Comparison of ENCODE assay signal across 11 mouse cellular contexts in the genomic region with DNA sequence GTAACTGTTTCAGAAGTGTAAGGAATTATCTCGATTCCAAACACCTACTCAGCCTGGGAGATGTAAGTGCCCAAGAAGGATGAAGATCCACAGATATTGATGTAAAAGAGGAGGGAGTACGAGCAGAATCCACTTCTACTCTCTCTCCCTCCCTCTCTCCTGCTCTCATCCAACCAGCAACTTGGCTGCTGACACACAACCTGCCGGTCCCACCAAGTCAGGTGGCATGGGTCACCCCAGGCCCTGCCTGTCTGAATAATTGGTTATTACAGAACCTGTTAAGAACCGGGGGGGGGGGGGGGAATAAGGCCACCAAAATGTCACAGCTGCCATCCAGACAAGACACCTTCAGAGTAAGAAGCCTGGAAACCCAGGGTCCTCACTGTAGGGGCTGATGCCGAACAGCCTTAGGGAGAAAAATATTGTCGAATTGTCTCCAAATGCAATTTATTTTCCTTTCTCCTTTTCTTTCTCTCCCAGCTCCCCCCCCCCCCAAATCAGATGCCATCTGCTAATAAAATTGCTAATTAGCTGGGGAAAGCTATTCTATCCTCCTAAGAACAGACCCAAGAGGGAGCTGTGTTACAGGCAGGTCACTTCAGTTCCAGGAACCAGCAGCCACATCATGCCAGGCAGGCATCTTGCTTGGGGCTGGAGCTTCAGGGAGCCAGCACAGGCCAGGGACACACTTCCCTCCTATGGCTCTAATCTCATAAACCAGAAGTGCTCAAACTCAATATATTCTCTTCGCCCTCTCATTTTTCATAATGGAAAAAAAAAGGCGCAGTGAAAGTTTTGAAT. TPM values are rescaled to one million over a fixed set of nuclear protein-coding genes. Genes with fewer than 3 reads are reported as not detected.
DNase-seq lines count a peak whose midpoint lies in the region; ATAC-seq and TF ChIP-seq lines count a peak whose summit lies in the region.
"Had no signal": no experiment of that assay in that cellular context is flagged by ENCODE, and none has a peak within 500 bp of the region (broad histone marks: within the 10 kb centered on the region; RNA-seq: fewer than 3 reads in every experiment).

No protein-coding gene starts in this region.

- no peak overlapping the region for H3K4me3 ChIP-seq in forebrain, embryonic 12.5 days (replicated peaks)
- H3K4me3 ChIP-seq in forebrain, embryonic 10.5 days: no peak overlapping the region
- no peak overlapping the region for H3K4me3 ChIP-seq in midbrain, embryonic 13.5 days (replicated peaks)
- H3K4me3 ChIP-seq in midbrain, embryonic 16.5 days (ENCODE audit: low read depth, low read length): no peak overlapping the region
- H3K4me3 ChIP-seq in hindbrain, postnatal 0 days (ENCODE audit: low read length): no peak overlapping the region
- H3K4me3 ChIP-seq in stomach, embryonic 14.5 days (ENCODE audit: low read depth, low read length): no peak overlapping the region
- H3K4me3 ChIP-seq: midbrain, embryonic 12.5 days had no signal

- H3K36me3 ChIP-seq in forebrain, embryonic 12.5 days (replicated peaks): no peaks in the 10 kb centered on the region
- H3K36me3 ChIP-seq in forebrain, embryonic 10.5 days (replicated peaks): no peaks in the 10 kb centered on the region
- H3K36me3 ChIP-seq in midbrain, embryonic 13.5 days: no peaks in the 10 kb centered on the region
- H3K36me3 ChIP-seq in midbrain, embryonic 16.5 days (ENCODE audit: control insufficient read depth, insufficient read depth, low read length): no peaks in the 10 kb centered on the region
- H3K36me3 ChIP-seq in hindbrain, postnatal 0 days (ENCODE audit: insufficient read depth, low read length): no peaks in the 10 kb centered on the region
- H3K36me3 ChIP-seq in stomach, embryonic 14.5 days (ENCODE audit: control insufficient read depth, insufficient read depth, low read length): no peaks in the 10 kb centered on the region
- H3K36me3 ChIP-seq: midbrain, embryonic 12.5 days had no signal

- WGBS in forebrain, embryonic 12.5 days: 73% methylated on average over 8 of the region's 8 CpGs
- 81% methylated on average over 8 of the region's 8 CpGs for WGBS in forebrain, embryonic 10.5 days
- WGBS in midbrain, embryonic 13.5 days: 79% methylated on average over 8 of the region's 8 CpGs
- 65% methylated on average over 8 of the region's 8 CpGs for WGBS in midbrain, embryonic 16.5 days
- 58% methylated on average over 8 of the region's 8 CpGs for WGBS in hindbrain, postnatal 0 days
- WGBS in stomach, embryonic 14.5 days: 53% methylated on average over 8 of the region's 8 CpGs

- DNase-seq in forebrain, embryonic 10.5 days (ENCODE audit: extremely low spot score, low spot score): no peak
- no peak for DNase-seq in hindbrain, postnatal 0 days (ENCODE audit: low spot score)
- DNase-seq in ovary, adult 18-20 months (ENCODE audit: low spot score): no peak
- no peak for DNase-seq in gastrocnemius, adult 18-20 months (ENCODE audit: low spot score)
- DNase-seq: gastrocnemius, postnatal 36 days; lung, embryonic 14.5 days had no signal

- no peak overlapping the region for H3K4me2 ChIP-seq in forebrain, embryonic 12.5 days
- H3K4me2 ChIP-seq in midbrain, embryonic 13.5 days (replicated peaks): no peak overlapping the region
- no peak overlapping the region for H3K4me2 ChIP-seq in midbrain, embryonic 16.5 days (ENCODE audit: low read length)
- no peak overlapping the region for H3K4me2 ChIP-seq in hindbrain, postnatal 0 days (ENCODE audit: low read depth, low read length)
- H3K4me2 ChIP-seq in stomach, embryonic 14.5 days (replicated peaks; ENCODE audit: low read depth, low read length): no peak overlapping the region
- H3K4me2 ChIP-seq: lung, embryonic 14.5 days; midbrain, embryonic 12.5 days had no signal

- H3K9ac ChIP-seq in forebrain, embryonic 12.5 days: no peak overlapping the region
- no peak overlapping the region for H3K9ac ChIP-seq in midbrain, embryonic 13.5 days (replicated peaks)
- H3K9ac ChIP-seq in midbrain, embryonic 16.5 days (ENCODE audit: low read depth, low read length): no peak overlapping the region
- H3K9ac ChIP-seq in hindbrain, postnatal 0 days (replicated peaks; ENCODE audit: low read length): no peak overlapping the region
- H3K9ac ChIP-seq in stomach, embryonic 14.5 days (replicated peaks; ENCODE audit: low read depth, low read length): no peak overlapping the region
- H3K9ac ChIP-seq: lung, embryonic 14.5 days; midbrain, embryonic 12.5 days had no signal

- H3K27ac ChIP-seq in forebrain, embryonic 12.5 days: 0 out of 2 replicates have a peak overlapping the region, but pooled peaks have one; percentile 13
- H3K27ac ChIP-seq in forebrain, embryonic 10.5 days: no peak overlapping the region
- H3K27ac ChIP-seq in midbrain, embryonic 13.5 days: no peak overlapping the region
- H3K27ac ChIP-seq in midbrain, embryonic 16.5 days (ENCODE audit: low read length): no peak overlapping the region
- no peak overlapping the region for H3K27ac ChIP-seq in hindbrain, postnatal 0 days
- H3K27ac ChIP-seq in stomach, embryonic 14.5 days (ENCODE audit: low read length): no peak overlapping the region
- H3K27ac ChIP-seq: midbrain, embryonic 12.5 days had no signal

- 0 out of 2 replicates have a peak, but pooled peaks cover 9% of the 10 kb centered on the region for H3K27me3 ChIP-seq in forebrain, embryonic 12.5 days
- H3K27me3 ChIP-seq in forebrain, embryonic 10.5 days (ENCODE audit: poor library complexity, severe bottlenecking): peaks cover 7% of the 10 kb centered on the region
- peaks cover 4% of the 10 kb centered on the region; the same call in 1 of the 2 replicates for H3K27me3 ChIP-seq in midbrain, embryonic 13.5 days
- no peaks in the 10 kb centered on the region for H3K27me3 ChIP-seq in midbrain, embryonic 16.5 days (ENCODE audit: control insufficient read depth, insufficient read depth, low read depth, low read length)
- no peaks in the 10 kb centered on the region for H3K27me3 ChIP-seq in hindbrain, postnatal 0 days (ENCODE audit: insufficient read depth, low read length)
- no peaks in the 10 kb centered on the region for H3K27me3 ChIP-seq in stomach, embryonic 14.5 days (ENCODE audit: control insufficient read depth, insufficient read depth, low read length)

- peak; percentile 10; the same call in 1 of the 2 replicates for TF ChIP-seq CTCF in hindbrain, postnatal 0 days (IDR thresholded peaks at IDR 0.05; ENCODE audit: low read depth)

- H3K4me1 ChIP-seq in forebrain, embryonic 12.5 days: peaks cover 6% of the 10 kb centered on the region
- peaks cover 17% of the 10 kb centered on the region for H3K4me1 ChIP-seq in forebrain, embryonic 10.5 days
- peaks cover 14% of the 10 kb centered on the region for H3K4me1 ChIP-seq in midbrain, embryonic 13.5 days (replicated peaks)
- peaks cover 5% of the 10 kb centered on the region for H3K4me1 ChIP-seq in midbrain, embryonic 16.5 days (ENCODE audit: control insufficient read depth, insufficient read depth, low read length)
- no peaks in the 10 kb centered on the region for H3K4me1 ChIP-seq in hindbrain, postnatal 0 days (ENCODE audit: insufficient read depth, low read length)
- peaks cover 13% of the 10 kb centered on the region; the same call in 1 of the 2 replicates for H3K4me1 ChIP-seq in stomach, embryonic 14.5 days (ENCODE audit: control insufficient read depth, insufficient read depth, low read length)

- no peaks in the 10 kb centered on the region for H3K9me3 ChIP-seq in forebrain, embryonic 12.5 days
- H3K9me3 ChIP-seq in forebrain, embryonic 10.5 days: no peaks in the 10 kb centered on the region
- H3K9me3 ChIP-seq in midbrain, embryonic 13.5 days: no peaks in the 10 kb centered on the region
- H3K9me3 ChIP-seq in midbrain, embryonic 16.5 days (replicated peaks; ENCODE audit: control insufficient read depth, low read length, poor library complexity, severe bottlenecking): no peaks in the 10 kb centered on the region
- no peaks in the 10 kb centered on the region for H3K9me3 ChIP-seq in hindbrain, postnatal 0 days (ENCODE audit: low read length)
- H3K9me3 ChIP-seq in stomach, embryonic 14.5 days (ENCODE audit: control insufficient read depth, low read depth, low read length): no peaks in the 10 kb centered on the region
- H3K9me3 ChIP-seq: midbrain, embryonic 12.5 days had no signal

- 0 out of 2 replicates have a peak, but pooled peaks have one; percentile 44 for ATAC-seq in forebrain, embryonic 12.5 days (ENCODE audit: low FRiP score)
- peak; percentile 69; the same call in 1 of the 2 replicates for ATAC-seq in midbrain, embryonic 13.5 days
- no peak for ATAC-seq in midbrain, embryonic 16.5 days
- peak; percentile 49; the same call in 1 of the 2 replicates for ATAC-seq in hindbrain, postnatal 0 days
- peak; percentile 53; the same call in 1 of the 2 replicates for ATAC-seq in stomach, embryonic 14.5 days (ENCODE audit: insufficient number of reproducible peaks, insufficient read depth, low FRiP score, low read depth)

RNA-seq across cellular contexts. Expression of a gene that starts 6.7 kb away (rescaled TPM):
- polyA plus RNA-seq in forebrain, embryonic 12.5 days (2016; fragmentation: Nextera tagmentation; extraction: Ambion mirVana): 45.0 and 51.5 TPM in 2 replicates
- 42.8 and 48.2 TPM in 2 replicates for polyA plus RNA-seq in forebrain, embryonic 10.5 days (2016; fragmentation: Nextera tagmentation; extraction: Ambion mirVana)
- 37.8 and 40.6 TPM in 2 replicates for polyA plus RNA-seq in midbrain, embryonic 13.5 days (2015; fragmentation: Nextera tagmentation; extraction: Ambion mirVana)
- 58.4 and 61.3 TPM in 2 replicates for polyA plus RNA-seq in midbrain, embryonic 16.5 days (2015; fragmentation: Nextera tagmentation; extraction: Ambion mirVana)
- total RNA-seq in hindbrain, postnatal 0 days (2014; rRNA removed): 244 and 264 TPM in 2 replicates
- 66.3 and 66.4 TPM in 2 replicates for polyA plus RNA-seq in hindbrain, postnatal 0 days (2015; fragmentation: Nextera tagmentation; extraction: Ambion mirVana)
- polyA plus RNA-seq in stomach, embryonic 14.5 days (2014; fragmentation: Nextera tagmentation; extraction: Ambion mirVana): 167 and 190 TPM in 2 replicates
- total RNA-seq in gastrocnemius, adult 18-20 months (2021): 100 to 1,000 TPM in 1 of 2 experiments, 10 to 100 TPM in 1; 59.0 to 119 TPM
